Mouse (Mus musculus): ENCODE measurements around the gene Fcrla. TPM values are rescaled to one million over a fixed set of nuclear protein-coding genes. Genes with fewer than 3 reads are reported as not detected.

Fcrla gene
- total RNA-seq, 2 experiments from 2014 or later: 0.22 to 2.7 TPM

DNA sequence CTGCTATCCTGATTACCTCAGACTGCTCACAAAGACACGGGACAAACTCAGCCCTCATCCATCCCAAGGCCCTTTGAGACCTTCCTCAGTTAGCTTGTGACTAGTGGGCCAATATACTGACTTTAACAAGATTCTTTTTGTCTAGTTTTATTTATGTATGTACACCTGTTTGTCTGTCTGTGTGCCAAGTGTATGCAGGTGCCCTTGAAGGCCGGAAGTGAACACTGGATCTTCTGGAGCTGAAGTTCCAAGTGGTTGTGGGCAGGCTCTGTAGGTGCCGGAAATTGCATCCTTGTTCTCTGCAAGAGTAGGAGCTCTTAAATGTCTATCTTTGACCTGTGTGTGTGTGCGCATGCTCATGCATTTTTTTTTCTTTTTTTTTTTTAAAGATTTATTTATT is 1.9 kb upstream of the Fcrla start:
- DNase-seq: no peak

- DNase-seq: no peak
These were observed 1.1 kb upstream of the Fcrla start for GRCm38 (mm10) chr1:170928467-170928866.

- DNase-seq: no peak
These were observed 442 bp downstream of the Fcrla start for GRCm38 (mm10) chr1:170926941-170927340.

- DNase-seq: peak; percentile 36 to 60
These were observed 2.9 kb downstream of the Fcrla start for GRCm38 (mm10) chr1:170924485-170924884.

GRCm38 (mm10) chr1:170919308-170919707 is 8.1 kb downstream of the Fcrla start:
- no peak for DNase-seq

- DNase-seq: no peak
These were observed 11.7 kb downstream of the Fcrla start for GRCm38 (mm10) chr1:170915657-170916056.

DNA sequence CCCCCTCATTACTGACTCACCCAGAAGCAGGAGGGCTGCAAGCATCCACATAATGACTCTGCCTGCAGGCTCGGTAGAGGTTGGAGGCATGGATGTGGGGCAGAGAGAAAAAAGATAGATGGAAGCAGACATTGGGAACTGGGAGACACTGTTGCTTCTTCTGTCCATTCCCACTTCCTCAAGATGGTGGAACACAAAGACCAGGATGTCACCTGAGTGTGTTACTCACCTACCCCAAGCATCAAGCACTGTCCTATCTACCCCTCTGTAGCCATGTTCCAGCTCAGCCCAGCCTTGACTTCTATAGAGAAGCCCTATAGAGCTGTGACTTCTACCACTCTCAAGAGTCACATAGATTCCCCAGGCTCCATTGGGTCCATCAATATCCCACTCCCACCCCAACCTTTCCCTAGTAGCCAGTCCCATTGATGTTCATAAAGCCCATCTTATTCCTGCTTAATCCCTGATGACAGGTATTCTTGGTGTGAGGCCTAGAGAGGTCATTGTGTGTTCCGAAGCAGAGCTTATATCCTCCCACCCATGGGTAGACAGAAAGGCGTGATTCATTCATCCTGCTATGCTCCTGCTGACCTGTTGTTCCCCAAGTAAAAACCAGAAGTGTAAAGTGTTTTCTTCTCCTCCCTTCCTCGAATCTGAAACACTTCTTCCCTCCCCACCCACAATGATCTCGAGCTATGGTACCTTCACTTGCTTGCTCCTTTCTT is 14.3 kb downstream of the Fcrla start, which contains the start of gene Fcrlb:
Fcrlb (minus strand) TSS at position 51 of the 725 bp plus-strand sequence.
- DNase-seq: no peak

- DNase-seq: no peak
These were observed 15.3 kb downstream of the Fcrla start for GRCm38 (mm10) chr1:170911907-170912660.

GRCm38 (mm10) chr1:170908341-170908740 is 19.0 kb downstream of the Fcrla start:
- no peak for DNase-seq

DNA sequence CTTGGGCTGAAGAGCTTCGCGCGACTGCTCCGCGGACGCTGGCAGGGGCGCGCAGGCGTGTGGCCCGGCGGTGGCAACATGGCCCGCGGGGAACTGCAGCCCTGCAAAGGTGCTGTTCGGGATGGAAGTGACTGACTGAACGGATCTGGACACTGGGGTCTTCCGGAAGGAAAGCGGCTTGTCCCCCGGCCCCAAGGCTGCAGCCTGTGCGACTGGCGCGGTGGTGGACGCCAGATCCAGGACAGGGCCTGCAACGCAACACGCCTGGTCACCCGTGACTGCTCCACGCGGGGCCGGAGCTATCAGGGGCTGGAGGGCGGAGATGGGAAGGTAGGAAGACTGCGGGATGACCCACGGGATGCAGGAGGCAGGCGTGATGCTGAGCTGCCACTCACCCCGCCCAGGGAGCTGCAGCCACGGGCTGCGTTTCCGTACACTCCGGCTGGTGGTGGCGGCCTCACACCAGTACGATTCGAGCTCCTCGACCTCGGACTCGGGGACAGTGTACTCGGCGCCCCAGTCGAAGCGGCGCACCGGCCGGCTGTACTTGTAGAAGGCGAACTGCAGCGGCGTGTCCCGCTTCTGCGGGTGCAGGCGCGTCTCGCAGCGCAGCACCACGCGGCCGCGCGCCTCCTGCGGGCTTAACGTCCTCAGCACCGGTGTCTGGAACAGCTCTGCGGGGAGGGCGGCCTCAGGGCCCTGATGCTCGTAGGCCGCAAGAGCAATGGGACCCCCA is 19.8 kb downstream of the Fcrla start:
- peak in 1 of 2 experiments; percentile 25 for DNase-seq

GRCm38 (mm10) chr1:170907111-170907455 is 20.3 kb downstream of the Fcrla start:
- no peak for DNase-seq

DNA sequence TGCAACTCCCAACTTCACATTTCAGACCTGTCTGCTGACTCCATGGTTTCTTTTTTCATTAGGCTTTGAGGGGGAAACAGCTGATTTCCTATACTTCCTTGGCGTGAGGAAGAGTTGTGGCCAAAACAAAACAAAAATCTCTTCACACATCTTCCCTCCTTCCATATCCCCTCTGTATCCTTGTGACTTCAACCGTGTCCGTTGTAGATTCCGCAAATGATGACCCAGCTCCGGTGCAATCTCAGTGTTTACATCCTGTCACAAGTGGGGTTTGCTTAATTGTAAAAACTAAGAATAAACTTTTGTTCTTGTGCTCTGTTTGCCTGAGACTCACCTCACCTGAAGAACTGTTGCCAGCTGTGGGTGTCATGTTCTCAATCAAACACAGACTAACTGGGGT is 23.9 kb downstream of the Fcrla start:
- DNase-seq: no peak

GRCm38 (mm10) chr1:170901536-170902238 is 25.7 kb downstream of the Fcrla start:
- peak; percentile 82 to 94 for DNase-seq

GRCm38 (mm10) chr1:170900799-170901467 is 26.4 kb downstream of the Fcrla start:
- DNase-seq: peak; percentile 45 to 81

DNA sequence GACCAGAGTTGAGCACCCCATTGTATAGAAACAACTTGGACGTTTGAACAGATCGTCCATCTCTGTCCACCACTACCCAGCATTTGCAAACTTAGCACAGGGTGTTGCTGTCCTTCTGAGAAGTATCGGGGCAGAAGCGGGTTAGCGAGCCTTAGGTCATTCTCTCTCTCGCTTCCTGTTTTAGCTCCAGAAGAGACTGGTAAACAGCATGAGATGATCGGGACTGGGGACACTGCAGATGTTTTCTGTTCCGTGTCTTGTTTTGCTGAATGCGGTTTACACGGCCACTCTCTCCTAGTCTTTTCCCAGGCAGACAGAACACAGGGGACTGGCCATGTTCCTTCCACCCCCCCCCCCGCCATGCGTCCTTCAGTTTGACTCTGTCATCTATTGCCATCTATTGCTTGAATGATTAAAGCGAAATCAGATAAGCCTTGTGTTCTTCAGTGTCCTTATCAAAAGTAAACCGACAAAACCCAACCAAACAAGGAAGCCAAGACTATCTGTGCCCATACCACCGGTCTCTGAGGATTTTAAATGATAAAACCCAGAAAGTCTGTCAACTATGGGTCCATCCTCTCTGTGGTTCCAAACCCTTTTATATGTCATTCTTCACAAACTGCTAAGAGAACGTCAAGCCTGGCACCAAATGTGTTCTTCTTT is 28.8 kb downstream of the Fcrla start:
- DNase-seq: peak; percentile 13 to 60

DNA sequence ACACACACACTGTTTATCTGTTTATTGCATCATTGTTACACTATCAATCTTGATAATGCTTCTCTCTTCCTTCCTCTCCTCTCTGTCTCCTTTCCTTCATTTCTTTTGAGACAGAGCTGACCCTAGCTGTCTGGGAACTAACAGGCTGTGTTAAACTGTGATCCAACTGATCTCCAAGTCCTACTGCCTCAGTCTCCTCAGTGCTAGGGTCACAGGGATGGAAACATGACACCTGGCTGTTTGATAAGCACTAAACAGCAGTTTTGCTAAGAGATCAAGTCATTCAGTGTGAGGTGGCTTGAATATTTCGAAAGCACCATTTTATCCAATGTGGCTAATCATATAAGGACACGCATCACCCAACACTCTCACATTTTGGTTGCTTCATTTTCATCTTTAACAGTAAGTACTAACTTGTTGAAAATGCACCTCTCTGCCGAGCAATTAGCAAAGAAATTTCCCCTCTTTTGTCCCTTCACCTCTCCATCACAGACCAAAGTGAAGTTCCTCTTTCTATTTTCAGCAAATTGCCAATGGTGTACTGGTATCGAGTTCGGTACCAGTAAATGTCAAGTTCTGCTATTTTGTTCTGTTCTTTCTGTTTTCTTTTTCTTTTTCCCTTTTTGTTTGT is 30.6 kb downstream of the Fcrla start:
- DNase-seq: no peak

GRCm38 (mm10) chr1:170894603-170895602 is 32.5 kb downstream of the Fcrla start:
- DNase-seq: peak; percentile 24 to 61

DNA sequence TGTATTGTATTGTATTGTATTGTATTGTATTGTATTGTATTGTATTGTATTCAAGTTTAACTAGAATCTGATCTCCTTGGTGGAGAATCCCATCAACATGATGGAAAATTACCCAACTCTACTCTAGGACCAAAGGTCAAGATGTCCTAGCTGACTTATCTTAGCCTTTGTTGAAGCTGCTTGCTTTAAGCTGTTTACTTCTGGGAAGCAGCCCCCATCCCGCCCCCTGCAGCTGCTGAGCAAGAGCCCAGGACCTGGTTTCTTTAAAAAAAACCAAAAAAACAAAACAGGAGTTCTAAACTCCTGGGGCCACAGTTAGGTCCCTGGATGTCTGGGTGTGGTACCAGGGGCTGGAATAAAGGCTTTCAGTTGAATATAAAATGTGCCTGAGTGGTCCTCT is 35.1 kb downstream of the Fcrla start:
- no peak for DNase-seq

DNA sequence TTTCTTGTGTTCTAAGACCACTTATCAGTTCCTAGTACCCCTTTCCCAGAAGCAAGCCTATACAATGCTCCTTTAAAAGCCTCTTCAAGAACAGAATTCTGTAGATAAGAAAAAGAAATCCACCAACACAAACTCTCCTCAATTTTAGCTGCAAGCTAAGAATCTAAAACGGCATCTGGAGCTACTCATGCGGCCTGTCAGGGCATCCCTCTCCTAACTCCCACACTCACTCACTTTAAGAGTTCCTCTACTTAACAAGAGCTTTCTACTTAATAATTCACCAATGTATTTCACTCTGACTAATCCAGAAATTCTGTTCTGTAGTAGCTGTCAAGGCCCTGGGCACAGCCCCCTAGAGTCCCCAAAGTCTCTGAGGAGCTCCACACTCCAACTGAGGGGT is 35.7 kb downstream of the Fcrla start:
- no peak for DNase-seq
